Mouse (Mus musculus): ENCODE data around the gene Upf2.
"Not testable (repeated sequence)": the region's sequence is repeated elsewhere in the genome, so short reads cannot be mapped to it uniquely, and the experiment has no call there.

Upf2 gene

DNA sequence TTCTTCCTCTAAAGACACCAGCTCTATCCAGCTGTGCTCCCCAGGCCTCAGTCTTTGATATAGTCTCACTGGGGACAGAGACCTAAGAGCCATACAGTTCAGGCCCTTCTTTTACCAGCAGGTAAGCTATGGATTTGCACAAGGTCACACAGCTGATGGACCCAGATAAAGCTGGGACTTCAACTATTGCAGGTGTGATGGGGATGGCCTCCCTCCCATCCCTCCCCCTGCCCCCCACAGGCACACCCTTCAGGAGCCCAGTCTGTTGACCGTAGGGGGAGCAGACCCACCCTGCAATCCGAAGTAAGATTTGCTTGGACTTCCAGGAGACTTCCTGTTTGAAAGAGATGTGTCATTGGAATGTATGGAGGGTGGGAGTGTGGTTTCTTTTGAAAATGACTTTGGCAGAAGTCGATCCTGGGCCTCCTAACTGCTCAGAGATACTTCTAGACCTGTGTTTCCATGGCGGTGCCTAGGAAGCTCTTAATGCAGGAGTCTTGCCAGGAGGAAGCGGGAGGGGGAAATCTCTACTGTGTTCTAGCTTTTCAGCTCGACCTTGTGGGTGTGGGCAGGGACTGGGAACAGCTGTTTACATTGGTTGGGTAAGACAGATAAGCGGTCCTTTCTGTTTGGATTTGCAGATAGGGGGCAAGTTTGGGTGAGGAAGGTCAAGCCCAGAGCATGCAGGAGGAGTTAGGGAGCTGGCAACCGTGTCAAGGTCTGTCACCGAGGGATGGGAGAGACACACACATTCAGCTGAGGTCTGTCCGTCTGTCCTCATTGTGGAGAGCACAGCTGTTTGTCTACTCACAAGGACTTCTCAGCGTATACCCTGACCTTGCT lies 120.5 kb downstream of the Upf2 start:
- no peak for DNase-seq (ENCODE audit: low spot score in 2 of 2)

DNA sequence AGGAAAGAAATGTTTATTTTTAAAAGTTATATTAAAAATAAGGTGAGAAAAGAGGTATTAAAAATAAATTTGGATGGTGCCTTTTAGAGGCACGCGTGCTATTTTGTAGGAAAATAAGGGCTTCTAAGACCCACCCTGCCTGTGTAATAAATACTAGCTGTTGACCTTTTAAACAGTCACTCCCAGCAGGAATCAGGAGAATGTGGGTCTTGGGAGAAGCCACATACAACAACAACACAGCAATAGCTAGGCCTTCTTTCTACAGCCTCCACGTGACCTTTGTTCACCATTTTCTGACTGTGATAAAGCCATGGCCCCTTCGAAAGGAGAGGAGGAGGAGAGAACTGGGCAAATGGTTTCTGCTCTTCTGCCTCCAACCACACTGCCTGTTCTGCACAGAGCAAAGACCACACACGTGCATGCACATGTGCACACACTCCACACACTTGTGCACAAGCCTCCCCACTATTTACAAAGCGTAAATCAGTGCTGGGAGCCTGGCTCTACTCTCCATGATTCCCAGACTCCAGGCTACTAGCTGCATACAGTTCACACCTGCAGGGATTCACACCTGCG lies 121.5 kb downstream of the Upf2 start:
- DNase-seq (ENCODE audit: low spot score in 2 of 2), result no peak

DNA sequence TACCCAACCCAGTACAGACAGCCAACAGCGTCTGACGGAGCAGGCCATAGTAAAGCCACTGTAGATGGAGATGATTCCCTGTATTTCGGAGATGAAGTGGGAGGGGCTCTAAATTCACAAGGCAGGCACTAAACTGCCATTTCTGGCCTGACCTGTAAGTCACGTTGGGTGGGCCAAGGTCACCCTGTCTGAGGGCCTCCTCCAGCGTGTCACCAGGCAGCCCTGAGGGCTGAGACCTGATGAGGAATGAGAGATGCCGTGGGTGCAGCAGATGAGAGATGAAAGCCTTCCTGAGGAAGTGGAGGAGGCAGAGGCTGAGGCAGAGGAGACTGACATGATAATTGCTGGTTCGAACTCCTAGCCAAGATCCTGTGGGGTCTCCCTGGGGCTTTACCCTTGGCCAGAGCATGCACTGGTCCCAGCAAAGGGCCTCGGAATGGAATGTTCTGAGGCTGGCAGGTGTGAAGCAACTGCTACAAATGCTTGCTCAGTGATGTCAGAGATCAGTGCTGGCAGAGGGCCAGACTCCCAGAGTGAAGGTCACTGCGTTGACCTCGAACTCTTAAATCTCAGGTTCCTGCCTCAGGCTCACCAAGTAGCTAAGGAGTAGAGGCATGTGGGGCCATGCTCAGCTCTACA lies 123.7 kb downstream of the Upf2 start:
- no peak for DNase-seq (ENCODE audit: low spot score in 2 of 2)

DNA sequence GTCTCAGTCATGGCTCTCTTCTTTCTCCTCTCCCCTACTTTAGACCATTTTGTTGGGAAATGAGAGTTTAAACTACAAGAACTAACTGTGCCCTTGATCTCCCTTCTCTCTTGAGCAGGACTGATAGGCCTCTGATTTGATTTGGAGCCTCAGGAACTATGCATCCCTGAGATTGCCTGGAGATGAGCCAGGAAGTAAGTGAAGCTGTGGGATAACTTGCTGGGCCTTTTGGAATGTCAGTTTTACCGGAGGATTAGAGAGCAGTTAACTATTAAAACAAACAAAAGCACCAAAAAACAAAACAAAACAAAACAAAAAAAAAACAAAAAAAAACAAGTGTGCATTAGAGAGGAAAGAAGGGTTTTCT lies 124.2 kb downstream of the Upf2 start:
- DNase-seq (ENCODE audit: low spot score in 2 of 2), result no peak

DNA sequence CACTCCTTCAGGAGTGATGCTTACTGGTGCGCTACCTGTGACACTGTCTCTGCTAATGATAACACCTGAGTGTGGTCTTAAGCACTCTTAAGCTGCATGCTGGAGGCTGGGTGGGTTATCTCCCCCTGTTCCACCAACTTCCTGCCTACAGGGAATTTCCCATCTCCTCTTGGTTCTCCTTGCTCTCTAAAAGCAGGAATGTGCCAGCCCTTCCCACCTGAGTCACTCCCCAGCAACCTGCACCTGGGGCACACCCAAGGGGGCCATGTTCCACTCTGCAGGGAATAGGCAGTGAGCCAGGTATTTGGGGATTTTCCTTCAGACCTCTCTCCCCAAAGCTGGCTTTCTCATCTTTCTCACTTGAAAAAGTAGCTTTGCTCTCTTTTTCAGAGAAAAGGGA lies 128.8 kb downstream of the Upf2 start:
- no peak for DNase-seq (ENCODE audit: low spot score in 2 of 2)

DNA sequence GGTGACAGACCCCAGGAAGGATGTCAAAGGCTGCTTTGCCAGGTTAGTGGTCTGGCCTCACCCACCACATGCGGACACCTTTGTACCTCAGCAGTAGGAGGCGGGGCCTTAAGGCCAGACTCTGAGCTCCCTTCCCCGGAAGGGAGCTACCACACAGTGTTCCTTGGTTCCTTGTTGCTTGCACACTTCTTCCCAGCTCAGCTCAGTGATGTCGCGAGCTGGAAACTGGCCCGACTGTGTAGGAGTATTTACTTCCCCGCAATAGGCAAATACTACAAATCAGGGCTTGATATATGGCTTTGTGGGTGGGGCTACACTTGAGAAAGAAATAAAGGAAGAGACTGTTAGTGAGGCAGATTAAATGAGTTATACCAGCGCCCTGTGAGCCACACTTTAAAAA lies 129.8 kb downstream of the Upf2 start:
- DNase-seq (ENCODE audit: low spot score in 2 of 2), result no peak

DNA sequence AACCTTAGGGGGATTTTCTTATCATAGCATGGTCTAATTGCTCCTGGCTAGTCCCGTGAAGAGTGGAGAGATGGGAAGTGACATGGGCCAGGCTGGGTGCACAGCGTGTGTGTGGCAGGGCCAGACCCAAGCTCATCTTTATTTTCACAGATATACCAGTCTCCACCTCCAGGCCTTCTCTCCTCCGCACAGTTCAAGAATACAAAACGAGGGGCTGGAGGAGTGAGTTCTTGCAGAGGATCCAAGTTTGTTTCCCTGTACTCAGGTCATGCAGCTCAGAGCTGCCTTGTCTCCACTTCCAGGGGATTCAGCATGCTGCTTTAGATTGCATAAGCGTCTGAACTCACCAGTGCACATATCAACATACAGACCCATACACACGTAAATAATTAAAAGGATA lies 131.3 kb downstream of the Upf2 start:
- DNase-seq (ENCODE audit: low spot score in 2 of 2), result no peak

DNA sequence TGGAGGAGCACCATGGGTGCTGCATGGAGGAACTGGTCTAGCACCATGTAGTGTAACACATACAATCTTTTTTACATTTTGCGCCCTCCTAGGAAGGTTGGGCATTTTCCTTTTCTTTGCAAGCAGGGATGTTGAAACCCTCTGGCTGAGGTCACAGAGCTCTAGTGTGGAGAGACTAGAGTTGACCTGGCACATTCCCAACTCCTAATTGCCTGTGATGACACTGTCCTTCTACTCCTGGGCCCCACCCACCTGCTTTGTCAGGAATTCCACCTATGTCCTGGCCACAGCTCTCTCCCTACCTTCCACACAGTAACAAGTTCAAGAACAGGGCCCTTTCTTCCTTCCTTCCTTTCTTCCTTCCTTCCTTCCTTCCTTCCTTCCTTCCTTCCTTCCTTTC lies 132.4 kb downstream of the Upf2 start:
- DNase-seq (ENCODE audit: low spot score in 2 of 2), result no peak

DNA sequence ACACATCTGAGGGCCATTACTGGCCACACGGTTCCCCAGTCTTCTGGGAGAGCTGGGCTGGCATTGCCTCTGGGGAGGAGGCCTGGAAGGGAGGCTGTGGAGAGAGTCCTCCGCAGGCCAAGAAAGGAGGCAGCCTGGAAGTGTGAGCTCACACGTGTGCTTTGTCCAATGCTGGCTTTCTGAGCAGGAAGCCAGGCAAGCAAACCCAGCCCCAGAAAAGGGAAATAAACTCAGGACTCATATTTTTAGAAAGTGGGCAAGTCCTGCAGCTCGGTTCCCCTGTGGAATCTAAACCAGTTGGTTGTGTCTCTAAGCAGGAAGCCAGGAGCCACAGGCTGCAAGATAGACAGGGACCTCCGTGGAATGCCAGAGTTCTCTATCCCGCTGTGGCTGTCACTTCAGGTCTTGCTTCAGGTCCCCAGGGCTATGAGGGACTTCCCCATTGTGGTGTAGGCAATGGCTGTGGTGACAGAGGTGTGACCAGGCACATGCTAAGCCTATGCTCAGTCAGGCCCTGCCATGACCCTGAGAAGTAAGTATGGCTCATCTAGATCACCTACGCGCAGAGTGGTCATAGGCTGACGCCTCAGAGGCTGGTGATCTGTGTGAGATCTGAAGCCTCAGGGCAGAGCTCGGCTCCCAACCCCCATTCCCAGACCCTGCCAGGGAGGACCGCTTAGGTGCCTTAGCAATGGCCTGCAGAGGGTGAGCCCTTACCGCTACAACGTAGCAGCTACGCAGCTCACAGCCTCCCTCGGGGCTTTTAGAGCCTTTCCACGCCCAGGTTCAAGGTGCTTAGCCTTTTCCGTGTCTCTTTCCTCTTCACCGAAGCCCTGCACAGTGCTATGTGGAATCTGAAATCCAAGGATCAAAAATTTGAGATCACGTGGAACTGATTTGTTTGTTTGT lies 134.6 kb downstream of the Upf2 start:
- DNase-seq (ENCODE audit: low spot score in 2 of 2), result peak; percentile 57 to 69

DNA sequence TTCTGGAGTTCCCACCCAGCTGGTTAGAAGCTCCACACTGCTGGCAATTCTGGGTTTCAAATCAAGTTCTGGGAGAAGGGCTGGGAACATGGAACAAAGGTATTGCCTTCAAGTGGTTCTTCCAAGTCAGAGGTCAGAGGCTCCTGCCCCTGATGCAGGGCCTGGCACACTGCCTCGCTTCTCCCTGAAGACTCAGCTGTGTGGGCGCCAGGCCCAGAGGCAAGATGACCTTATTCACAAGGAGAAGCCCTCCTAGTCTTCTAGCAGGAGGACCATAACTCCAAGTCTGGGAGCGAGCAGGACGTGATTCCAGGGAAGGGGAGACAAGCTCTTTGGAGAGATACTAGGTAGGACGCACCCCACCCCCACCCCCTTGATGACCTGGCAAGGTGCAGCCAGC lies 135.9 kb downstream of the Upf2 start:
- no peak for DNase-seq (ENCODE audit: low spot score in 2 of 2)

DNA sequence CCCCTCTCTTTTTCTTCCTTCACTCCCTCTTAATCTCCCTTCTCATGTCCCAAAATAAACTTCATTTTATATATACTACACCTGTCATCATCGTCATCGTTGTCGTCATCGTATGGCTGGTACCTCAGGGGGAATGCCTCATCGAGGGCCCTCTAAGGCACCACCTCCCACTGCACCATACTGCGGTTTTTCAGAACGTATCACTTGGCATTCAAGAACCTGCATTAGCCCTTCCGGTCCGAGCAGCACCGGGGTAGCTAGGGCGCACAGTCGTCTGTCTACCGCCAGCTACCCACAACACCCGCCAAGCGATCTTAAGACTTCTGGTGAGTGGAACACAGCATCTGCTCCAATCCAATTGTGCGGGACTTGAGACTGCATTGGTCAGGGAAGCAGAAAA lies 138.7 kb downstream of the Upf2 start:
- not testable (repeated sequence) for DNase-seq (ENCODE audit: low spot score in 2 of 2)

DNA sequence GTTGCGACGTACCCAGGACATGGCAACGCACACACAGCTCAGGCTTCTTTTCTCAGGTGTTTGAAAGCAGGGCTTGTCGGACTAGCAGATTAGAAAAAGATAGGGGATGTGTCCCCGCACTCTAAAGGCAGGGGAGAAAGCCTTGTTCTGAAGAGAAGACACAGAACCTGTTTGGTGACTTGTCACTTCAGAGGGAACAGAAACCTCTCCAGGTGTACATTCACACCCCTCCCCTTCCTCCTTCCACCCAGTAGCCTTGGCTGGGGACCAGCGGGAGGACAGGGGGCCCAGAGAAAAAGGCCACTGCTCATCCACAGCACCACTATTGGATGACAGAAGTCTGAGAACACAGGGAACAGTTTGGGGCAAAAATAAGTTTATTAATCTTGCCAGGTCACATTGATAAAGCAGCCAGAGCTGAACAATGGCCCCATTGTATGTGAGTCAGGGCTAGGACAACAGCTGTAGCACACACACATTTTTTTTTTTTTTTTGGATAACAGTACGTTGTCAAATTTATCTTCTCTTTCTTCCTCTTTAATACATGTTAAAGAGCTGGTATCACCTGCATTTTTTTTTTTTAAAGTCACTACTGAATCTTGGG lies 145.9 kb downstream of the Upf2 start:
- no peak for DNase-seq (ENCODE audit: low spot score in 2 of 2)

DNA sequence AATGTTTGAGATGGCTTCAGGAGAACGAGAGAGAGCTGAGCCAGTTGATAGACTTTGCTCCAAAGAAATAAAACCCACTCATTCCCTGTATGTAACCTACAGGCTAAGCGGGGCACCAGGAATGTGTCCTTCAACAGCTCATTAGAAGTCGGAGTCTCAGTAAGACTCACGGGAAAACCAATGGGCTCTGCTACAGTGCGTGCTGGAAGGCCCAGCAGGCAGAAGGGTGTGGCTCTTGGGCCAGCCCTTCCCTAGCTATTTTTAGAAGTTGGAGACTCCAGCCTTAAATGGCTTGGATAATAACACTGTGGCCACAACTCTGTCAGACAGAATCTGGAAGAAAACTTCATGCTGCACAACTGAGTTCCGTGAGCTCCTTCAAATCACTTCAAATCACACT lies 147.7 kb downstream of the Upf2 start:
- no peak for DNase-seq (ENCODE audit: low spot score in 2 of 2)

DNA sequence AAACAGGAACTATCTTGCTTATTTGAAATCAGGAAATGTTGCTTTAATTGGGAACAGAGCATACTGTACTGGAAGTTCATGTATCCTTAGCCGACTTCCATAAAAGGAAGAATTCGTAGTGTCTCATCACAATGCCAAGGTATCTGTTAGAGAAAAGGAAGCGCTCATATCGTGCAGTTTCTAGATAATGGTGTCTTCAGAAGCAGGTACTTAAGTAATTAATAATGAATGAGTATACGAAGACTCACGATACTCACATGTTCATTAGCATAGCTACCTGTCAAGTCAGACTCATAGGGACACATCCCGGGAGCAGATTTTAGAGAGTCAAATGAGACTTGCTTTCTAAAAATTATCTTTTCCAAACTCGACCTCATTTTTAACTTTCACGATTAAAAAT lies 148.2 kb downstream of the Upf2 start:
- DNase-seq (ENCODE audit: low spot score in 2 of 2), result no peak

DNA sequence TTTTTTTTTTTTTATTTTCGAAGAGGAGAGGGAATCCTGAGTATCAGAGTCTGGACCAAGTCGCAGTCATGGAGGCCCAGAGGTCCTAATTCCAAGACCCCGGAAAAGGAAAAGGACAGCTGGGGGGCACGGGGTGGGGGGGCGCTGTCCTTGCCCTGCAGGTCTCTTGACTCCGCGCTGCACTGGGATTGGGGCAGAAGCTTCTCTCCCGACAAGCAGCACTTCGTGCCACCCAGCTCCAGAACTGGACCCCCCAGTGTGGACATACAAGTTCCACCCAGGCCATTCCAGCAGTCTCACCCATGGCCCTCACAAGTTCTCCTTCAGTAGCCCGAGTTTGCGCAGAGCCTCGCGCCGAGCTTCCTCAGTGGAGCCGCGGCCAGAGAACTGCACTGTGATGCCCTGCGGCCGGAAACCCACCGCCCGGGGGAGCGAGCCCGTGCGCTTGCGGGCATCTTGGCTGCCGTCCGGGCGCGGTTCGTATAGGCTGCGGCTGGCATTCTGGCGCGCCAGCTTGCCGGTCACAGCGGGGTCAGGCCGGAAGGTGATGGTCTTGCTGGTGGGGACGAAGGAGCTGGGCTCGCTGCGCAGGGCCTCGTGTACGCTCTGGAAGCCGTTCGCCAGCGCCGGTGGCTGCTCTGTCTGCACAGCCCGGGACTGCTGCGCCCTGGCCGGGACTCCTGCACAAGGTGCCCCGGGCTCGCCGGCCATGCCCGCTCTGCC lies 148.9 kb downstream of the Upf2 start:
- DNase-seq (ENCODE audit: low spot score in 2 of 2), result no peak

DNA sequence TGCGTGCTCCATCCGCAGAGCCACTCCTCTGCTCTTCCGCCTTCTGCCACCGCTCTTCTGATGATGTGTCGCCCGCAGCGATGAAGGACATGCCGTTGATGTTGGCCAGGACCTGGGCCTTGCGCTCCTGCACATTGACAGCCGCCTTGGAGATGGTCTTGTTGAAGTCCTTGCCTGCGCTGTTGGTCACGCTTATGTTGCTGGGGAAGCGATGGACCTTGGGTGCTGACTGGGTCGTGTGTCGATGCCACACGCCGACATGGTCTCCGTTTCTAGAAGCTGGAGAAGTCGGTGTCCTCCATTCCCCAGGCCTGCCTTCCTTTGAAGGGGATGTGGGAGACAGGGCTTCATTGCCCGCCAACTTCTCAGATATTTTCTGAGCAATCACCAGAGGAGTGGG lies 149.5 kb downstream of the Upf2 start:
- no peak for DNase-seq (ENCODE audit: low spot score in 2 of 2)

DNA sequence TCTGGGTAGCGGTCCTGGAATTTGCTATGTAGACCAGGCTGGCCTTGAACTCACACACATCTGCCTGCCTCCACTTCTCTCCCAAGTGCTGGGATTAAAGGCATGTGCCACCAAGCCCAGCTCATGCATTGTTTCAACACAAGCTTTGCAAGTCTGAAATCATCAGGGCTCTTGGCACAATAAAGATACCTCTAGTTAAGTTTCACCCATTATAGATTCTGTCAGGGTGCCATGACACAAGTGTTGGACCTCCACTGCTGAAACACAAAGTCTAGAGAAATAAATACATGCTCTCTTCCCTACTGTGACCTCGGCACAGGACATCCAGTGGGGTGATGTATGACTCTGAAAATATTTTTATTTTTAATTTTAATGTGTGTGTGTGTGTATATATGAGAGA lies 154.2 kb downstream of the Upf2 start:
- no peak for DNase-seq (ENCODE audit: low spot score in 2 of 2)
